Mouse (Mus musculus) kidney, postnatal 14 days (tissue): Measurements from ENCODE around the gene Zscan2.

Experiments used
- DNase-seq: peaks from one replicate; pipeline ENCODE4 v3.0.0; 2022; ENCODE audit warnings: mixed read lengths

Zscan2 gene

DNA sequence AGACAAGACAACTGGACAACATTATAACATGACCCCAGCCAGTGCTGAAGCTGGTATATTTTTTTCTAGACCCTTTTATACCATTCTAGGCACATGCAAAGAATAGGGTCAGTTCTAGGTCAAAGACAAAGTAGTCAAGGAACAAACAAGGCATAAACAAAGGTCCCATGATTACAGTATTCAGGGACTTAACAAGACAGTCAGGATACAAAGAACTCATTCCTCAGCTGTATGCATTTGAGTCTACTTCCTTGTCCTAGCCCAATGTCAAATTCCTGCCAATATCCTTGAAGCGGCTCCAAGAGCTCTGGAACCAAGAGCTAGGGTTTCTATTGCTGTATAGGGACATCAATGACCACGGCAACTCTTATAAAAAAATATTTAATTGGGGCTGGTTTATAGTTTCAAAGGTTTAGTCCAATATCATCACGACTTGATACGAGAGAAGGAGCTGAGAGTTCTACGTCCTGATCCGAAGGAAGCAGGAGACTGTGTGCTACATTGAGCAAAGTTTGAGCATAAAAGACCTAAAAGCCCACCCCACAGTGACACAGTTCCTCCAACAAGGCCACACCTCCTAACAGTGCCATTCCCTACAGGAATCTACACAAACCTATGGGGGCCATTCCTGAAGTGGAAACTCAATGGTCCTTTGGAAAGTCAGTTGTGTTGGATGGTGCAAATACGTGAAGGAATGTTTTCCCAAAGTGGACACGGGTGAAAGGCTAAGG lies 16.6 kb upstream of the Zscan2 start:
- DNase-seq = no peak

DNA sequence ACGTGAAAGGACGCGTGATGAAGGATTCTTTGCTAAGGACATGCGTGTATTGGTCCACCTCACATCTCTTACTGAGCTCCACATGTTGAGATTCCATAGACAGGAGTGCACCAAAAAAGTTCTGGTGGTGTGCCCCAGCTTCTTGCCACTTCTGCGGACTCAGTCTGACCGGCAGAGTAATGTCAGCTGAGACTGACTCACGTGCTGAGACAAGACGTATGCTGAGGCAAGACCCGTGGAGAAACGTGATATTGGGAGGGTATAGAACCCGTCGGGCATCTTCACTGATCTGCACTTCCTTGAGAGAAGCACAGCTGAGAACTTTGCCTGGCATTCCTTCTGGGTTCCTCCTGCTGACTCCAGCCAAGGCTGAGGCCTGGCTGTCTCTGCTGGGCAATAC lies 16.0 kb upstream of the Zscan2 start:
- DNase-seq = no peak

DNA sequence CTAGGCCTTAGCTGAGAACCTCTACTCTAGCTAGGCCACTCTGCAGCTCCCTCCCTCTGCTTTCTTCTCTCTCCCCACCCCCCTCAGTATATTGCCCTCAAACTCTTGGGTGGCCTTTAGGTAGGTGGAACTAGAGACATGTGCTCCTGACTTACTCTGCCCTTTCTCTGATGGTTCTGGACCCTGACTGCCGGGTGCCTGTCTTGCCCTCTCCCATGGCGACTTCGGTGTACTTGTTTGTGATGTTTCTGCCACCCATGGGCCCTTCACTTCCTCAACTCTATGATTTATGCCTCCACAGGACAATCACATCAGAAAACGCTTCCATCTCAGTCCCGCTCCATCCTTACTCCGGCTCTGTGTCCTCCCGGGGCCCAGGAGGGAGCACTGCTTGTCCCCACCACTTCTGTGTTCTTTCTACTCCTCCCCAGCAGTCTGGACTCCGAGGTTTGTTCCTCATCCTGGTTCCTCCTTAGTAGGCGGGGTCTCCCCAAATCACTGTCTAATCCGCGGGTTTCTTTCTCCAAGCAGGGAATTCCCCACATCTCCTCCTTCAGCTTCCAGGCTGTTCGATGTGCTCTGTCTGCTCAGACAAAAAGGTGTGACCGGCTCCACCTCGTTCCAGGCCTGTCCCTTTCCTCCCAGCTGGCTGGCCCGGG lies 15.0 kb upstream of the Zscan2 start:
- DNase-seq = no peak

DNA sequence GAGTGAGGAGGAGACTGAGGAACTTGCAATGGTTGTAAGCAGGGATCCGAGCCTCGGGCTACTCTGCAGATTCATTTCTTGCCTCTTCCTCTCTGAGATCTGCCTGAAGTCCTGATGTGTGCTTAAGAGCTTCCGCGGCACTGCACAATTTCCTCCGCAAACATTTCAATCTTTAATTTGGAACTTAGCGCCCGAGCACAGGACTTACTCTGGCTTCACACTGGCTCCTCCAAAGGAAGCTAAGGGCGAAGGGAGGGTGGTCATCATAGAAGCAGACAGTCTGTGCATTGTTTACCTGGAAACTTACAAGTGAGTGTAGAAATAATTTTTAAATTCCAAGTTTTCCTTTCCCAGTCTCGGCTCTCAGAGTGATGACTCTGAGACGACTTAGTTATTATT lies 14.4 kb upstream of the Zscan2 start:
- DNase-seq = no peak

DNA sequence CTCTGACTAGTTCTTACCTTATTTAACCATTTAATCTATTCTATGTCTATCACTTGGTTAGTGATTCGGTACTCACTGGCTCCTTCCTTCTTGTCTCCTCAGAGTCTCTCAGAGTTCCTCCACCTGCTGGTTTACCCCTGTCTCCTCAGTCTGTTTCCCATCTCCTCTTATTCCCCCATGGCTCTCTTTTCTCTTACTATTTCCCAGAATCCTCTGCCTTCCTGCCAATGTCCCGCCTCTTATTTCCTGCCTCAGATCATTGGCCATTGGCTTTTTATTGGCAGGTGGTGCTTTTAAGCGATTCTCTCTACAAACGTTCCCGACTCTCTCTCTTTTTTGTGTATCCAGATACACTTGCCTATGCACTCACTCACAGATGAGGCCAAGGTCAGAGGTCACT lies 14.0 kb upstream of the Zscan2 start:
- DNase-seq = no peak

DNA sequence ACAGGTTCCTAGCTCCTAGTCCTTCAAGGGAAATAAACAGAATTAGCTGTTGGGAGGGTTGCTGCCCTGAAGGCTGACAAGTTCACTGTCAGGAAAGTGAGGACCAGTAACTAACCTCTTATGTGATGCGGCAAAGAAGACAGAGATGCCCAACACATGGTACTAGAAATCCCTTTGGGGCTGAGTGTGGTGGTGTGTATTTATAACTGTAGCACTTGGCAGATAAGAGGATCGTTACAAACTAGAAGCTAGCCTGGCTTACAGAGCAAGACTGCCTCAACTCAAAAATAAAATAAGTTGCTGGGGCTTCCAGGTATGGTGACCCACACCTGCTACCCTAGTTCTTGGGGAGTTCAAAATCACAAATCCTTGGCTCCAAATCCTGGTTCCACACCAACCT lies 11.5 kb upstream of the Zscan2 start:
- no peak for DNase-seq

DNA sequence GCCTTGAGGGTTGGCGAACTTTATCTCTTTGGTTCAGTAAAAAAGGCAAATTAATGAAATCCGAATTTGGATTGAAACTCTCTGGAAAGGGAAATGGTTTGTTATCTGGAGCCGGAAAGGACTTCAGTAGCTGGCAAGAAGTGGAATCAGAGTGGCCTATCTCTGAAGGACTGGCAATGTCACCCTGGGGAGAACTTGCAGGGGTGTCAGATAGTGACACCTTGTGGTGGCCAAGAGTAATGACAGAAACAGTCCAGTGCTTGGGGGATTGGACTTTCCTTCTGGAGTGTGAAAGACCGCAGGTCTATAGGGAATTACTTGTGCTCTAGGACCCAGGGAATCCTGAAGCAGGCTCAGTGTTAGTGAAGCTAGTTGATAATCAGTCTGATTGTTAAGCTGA lies 11.0 kb upstream of the Zscan2 start:
- DNase-seq = peak; percentile 70

DNA sequence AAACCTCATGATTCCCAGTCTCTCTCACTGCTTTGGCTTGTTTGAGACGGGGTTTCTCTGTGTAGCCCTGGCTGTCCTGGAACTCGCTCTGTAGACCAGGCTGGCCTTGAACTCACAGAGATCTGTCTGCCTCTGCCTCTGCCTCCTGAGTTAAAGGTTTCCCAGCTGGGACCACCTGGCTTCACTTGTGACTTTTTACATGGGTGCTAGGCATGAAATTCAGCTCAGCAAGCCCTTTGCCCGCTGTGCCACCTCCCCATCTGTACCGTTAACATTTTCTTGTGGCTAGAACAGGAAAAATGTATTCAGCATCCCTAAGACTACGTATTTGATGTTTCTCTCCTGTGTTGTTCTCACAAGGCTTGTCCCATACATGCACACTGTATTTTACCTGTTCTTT lies 10.2 kb upstream of the Zscan2 start:
- no peak for DNase-seq

DNA sequence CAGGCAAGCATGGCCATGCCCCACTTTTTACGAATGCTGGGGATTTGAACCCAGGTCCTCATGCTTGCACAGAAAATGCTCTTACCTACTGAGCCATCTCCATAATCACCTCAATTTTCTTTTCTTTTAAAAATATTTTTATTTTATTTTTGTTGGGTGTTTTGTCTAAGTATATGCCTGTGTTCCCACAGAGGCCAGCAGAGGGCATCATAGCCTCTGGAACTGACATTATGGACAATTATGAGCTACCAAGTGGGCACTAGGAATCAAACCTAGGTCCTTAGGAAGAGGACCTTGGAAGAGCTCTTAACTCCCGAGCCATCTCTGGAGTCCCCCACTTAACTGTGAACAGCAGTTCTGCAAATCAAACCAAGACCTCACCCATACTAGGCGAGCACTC lies 7.5 kb upstream of the Zscan2 start:
- DNase-seq = no peak

DNA sequence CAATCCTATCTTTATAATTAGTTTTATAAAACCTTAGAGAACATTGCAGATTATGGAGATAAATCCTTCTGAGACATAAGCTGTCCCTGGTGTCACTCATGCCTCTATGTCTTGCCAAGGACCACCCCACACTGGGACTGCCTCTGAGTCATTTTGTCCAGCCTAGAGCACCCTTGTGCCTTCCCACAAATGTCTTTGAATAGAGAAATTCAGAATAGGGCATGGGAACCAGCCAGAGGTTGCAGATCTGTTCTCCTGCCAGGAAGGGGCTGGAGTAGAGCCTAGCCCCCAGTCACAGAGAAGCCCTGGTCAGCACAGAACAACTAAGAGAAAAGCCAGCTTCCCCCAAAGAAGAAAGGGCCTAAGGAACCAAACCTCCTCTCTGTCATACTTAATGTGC lies 5.4 kb upstream of the Zscan2 start:
- DNase-seq = no peak

DNA sequence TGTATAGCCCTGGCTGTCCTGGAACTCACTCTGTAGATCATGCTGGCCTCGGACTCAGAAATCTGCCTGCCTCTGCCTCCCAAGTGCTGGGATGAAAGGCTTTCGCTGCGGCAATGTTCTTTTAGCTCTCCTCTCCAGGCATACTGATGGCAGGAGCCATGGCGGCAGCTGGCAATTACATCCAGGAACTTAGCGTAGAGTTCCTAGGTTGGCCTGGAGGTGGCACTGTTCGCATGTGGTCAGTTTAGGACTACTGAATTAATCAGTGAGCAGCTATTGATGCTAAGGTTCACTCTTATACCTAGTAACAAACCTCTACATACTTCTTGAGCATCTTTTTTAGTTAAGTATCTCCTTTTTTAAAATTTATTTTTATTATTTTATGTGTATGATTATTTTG lies 3.5 kb upstream of the Zscan2 start:
- DNase-seq = peak; percentile 88

DNA sequence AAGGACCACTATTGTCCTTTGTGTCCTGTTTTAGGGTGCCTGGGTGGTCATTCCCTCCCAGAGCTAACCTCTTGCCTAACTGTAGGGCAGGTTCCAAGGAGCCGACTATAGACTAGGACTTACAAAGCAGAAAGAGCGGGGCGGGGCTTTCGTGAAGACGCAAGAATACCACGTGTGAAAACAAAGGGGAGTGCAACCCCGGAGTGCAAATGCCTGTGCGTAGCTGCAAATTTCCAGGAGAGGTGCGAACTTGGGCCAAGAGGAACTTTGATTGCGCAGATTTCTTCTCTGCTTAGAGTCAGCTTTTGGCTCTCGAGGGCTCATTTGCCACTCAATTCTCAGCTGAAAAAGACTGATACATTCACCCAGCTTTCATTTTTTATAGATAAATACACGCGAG lies 493 bp upstream of the Zscan2 start:
- peak; percentile 74 for DNase-seq

DNA sequence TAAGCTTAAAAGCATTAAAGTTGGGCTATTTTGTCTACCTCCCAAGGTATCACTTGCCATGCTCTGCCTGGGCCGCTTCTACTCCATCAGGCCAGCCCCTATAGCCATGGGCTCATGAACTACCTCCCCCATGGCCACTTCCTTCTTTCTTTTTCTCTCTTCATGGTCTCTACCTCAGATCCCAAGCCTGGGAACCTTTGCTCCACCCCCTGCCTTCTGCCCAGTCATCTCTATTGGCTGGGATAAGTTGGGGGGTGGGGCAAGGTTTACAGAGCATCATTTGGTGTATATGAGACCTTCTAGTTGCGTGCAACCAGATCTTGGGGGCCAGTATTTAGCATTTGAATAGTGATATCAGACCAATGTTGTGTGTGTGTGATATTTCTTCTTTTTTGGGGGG lies 1.8 kb downstream of the Zscan2 start:
- no peak for DNase-seq

DNA sequence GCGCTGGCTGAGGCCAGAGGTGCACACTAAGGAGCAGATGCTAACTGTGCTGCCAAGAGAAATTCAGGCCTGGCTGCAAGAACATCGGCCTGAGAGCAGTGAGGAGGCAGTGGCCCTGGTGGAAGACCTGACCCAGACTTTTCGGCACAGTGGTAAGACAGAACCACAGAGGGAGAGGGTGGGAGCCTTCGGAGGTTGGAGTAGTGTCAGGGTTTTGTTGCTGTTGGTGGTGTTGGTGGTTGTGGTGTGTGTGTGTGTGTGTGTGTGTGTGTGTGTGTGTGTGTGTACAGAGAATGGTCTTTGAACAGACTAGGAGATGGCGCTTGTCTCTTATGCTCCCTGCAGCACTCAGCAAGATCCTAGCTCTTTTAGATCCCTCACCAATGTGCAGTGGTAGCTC lies 2.8 kb downstream of the Zscan2 start:
- DNase-seq = no peak

DNA sequence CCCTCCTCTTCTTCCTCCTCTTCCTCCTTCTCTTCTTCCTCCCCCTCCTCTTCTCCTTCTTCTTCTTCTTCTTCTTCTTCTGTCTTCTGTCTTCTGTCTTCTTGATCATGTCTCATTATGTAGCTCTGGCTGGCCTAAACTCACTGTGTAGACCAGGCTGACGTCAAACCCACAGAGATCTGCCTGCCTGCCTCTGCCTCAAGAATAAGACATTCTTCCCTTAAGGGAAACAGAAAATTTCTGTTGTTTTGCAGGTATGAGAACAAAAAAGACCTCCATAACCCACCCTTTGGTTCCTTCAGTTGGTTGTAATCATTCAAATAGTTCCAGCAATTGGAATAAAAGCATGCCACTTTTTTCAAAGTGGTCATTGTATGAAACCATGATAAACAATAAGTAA lies 3.4 kb downstream of the Zscan2 start:
- no peak for DNase-seq

DNA sequence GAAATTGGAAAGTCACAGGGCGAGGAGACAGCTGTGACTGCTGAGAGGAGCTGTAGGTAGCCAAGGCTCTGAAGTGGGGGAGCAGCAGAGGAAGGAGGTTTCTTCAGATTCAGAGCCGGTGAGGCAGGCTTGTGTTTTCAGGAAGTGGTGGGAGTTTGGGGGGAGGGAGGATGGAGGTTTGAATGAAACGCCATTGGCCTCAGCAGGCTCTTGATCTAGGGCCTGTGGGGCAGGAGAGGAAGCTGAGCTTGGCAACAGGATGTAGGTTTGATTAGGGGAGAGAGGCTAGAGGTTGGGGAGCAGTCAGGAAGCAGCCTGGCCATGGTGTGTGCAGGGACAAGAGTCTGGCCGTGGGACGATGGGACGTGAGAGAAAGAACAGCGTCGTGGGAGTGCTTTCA lies 4.1 kb downstream of the Zscan2 start:
- DNase-seq = peak; percentile 44

DNA sequence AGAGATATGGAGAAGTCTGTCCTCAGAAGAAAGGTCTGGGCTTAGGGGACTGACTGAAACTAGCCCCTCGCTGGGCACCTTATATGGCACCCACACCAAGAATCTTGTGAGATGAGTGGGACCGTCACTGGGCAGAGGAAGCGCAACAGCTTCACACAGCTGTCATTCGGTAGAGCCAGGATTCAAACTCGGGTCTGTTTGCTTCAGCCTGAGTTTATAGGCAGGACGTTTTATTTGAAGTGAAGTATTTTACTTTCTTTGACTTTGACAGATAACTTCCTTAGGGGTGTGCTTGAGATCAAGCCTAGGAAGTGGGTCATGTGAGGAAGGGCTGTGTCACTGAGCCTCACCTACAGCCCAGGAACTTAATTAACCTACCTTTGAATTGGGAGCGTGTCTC lies 4.8 kb downstream of the Zscan2 start:
- no peak for DNase-seq

DNA sequence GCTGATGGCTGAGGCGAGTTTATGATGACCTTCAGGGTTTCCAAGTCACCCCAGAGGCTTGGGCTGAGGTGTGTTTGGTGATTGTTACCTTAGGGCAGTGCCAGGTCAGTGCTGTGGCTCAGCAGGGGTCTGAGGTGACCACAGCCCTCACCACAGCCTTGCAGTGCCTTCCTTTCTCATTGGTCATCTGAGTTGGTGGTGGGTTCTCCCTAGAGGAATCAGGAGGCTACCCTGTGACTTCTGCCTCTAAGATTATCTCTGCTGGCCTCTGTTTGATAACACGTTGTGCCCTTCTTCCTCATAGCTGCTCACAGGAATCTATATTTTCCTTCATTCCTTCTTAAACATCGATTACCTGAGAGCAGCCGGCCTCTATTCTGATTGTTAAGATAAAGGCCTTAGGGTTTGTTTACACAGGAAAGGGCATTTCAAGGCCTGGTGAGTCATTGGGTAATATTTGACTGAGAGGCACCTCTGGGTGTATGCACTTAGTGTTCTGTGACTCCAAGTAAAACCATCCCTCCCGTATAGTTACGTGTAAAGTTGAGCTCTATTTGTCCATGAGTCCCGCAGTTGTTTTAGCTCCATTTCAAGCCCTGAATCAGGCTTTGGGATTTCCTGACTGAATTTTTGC lies 5.9 kb downstream of the Zscan2 start:
- DNase-seq = peak; percentile 58

DNA sequence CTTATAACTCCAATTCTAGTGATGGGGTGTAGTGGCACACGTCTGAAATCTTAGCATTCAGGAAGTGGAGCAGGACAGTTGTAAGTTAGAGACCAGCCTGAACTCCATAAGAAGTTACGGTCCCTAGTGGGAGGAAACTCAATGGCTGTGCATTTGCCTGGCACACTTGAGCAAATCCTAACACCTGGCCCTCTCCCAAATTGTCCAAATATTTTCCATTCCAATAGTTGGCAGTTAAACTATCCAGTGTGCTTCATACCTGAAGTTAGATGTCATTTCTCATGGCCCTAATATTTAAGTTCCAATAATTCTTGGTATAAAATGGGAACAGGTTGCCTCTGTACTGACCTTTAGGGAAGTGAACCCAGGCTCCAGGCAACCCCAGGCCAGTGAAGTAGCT lies 8.0 kb downstream of the Zscan2 start:
- DNase-seq = peak; percentile 45

DNA sequence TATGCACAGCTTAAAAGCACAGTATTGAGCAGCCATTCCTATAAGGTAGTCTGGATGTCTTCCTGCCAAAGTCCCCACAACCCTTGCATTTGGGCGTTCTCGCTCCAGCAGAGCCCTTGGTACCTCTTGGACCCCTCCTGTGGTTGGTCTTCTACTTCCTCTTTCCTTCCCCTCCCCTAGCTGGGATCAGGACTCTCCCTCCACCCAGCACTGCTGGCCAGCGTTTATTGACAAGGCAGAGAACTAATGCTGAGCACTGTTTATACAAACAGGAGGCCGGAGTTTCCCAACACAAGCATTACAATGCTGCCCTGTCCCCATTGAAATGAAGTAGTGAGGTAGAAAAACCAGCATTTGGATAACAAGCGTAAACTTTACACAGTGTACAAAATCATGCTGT lies 12.3 kb downstream of the Zscan2 start:
- DNase-seq = no peak

DNA sequence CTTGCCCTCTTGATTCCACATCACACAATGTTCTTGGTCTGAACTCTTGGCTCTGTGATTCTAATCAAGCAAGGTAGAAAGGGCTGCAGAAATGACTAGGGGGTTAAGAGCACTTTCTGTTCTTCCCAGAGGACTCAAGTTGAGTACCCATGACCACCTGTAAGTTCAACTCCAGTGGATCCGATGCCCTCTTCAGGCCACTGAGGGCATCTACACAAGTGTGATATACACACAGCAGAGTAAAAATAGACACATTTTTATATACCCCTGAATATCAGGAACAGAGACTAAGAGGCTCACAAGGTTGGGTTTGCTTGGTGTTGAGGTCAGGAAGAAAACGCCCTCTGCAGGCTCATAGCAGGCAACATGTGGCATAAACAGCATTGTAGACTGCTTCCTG lies 12.9 kb downstream of the Zscan2 start:
- no peak for DNase-seq

DNA sequence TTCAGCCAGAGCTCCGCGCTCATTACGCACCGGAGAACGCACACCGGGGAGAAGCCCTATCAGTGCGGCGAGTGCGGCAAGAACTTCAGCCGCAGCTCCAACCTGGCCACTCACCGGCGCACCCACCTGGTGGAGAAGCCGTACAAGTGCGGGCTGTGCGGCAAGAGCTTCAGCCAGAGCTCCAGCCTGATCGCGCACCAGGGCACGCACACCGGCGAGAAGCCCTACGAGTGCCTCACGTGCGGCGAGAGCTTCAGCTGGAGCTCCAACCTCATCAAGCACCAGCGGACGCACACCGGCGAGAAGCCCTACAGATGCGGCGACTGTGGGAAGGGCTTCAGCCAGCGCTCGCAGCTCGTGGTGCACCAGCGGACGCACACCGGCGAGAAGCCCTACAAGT lies 15.0 kb downstream of the Zscan2 start:
- no peak for DNase-seq

DNA sequence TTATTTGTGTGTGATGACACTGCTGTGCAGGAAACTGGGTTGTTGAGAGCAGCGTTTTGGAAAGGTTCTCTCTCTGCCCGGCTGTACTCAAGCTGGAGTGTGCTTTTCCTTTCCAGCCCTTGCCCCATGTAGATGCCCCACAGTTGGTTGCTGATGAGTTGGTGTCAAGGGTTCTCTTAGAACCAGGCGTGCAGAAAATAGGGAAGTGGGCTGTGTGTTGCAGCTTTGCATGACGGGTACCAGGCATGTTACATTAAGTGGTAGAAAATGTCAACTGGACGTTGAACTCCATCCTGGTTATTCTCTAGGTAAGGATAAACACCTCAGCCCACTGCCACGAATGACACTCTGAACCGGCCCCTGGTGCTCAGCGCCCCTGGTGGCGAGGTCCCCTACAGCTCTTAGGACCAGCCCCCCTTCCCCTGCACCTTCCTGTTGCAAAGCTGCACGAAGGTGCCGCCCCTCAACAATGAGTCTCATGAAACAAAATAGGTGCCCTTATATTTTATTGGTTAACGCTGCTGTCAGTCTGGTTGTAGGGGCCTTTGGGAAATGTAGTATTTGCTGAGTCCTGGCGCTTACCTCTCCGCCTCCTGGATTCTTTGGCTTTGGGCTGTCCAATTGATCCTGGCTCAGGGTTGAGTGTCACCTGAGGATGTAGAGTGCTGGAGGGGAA lies 22.2 kb downstream of the Zscan2 start:
- DNase-seq = peak; percentile 83

DNA sequence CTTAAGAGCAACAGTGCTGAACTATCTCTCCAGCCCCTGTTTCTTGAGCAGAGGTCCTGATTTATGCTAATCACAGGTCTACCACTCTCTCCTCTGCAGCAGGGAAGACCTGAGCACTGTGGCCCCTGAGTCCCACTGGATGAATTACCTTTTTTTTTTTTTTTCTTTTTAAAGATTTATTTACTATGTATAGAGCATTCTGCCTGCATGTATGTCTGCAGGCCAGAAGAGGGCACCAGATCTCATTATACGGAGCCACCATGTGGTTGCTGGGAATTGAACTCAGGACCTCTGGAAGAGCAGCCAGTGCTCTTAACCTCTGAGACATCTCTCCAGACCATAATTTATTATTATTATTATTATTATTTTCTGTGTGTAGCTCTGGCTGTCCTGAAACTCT lies 24.9 kb downstream of the Zscan2 start:
- no peak for DNase-seq
